Comparison of ENCODE assay signal across 1 mouse cellular context in genomic region chr19:6969291-6969664, GRCm38 (mm10).
TF ChIP-seq lines count a peak whose summit lies in the region.

No protein-coding gene starts in this region.

TF ChIP-seq in MEL, 35 proteins besides CTCF, POLR2A, EP300 and RAD21 (continued from another document):
- TF ChIP-seq ZMIZ1 (IDR thresholded peaks at IDR 0.05; ENCODE audit: low read depth, low read length) (no peak), MXI1 (IDR thresholded peaks at IDR 0.05; ENCODE audit: low read depth, low read length) (no peak)
